Mouse (Mus musculus) heart, postnatal 0 days (tissue): ENCODE measurements around the gene Hist2h3c1. TPM values are rescaled to one million over a fixed set of nuclear protein-coding genes. Genes with fewer than 3 reads are reported as not detected.
"Not testable (repeated sequence)": the region's sequence is repeated elsewhere in the genome, so short reads cannot be mapped to it uniquely, and the experiment has no call there.

ENCODE experiments used
- ATAC-seq: fragments of 200-750 bp; cut with Nextera tagmentation; 2 replicates; pipeline ENCODE4 v1.8.0; 2017; ENCODE audit warnings: low read depth, moderate number of reproducible peaks, moderate library complexity; ENCODE audit not compliant: insufficient read depth
- DNase-seq: peaks from one replicate; pipeline ENCODE4 v3.0.0-alpha.2; 2016; ENCODE audit warnings: low spot score
- H3K27ac ChIP-seq: fragments of 300-500 bp; sonication (generic); 2 replicates; pipeline ENCODE4 v1.5.1; 2014; ENCODE audit warnings: low read depth, mild to moderate bottlenecking
- H3K27me3 ChIP-seq: fragments of 300-500 bp; sonication (generic); 2 replicates; pipeline ENCODE4 v1.6.1; 2014; ENCODE audit warnings: low read length, mixed read lengths; ENCODE audit not compliant: control insufficient read depth, insufficient read depth
- H3K36me3 ChIP-seq: fragments of 300-500 bp; sonication (generic); replicated peaks from 2 replicates; pipeline ENCODE4 v1.6.1; 2014; ENCODE audit warnings: low read length, mixed read lengths; ENCODE audit not compliant: control insufficient read depth, insufficient read depth
- H3K4me1 ChIP-seq: fragments of 300-500 bp; sonication (generic); 2 replicates; pipeline ENCODE4 v1.6.1; 2014; ENCODE audit warnings: antibody characterized with exemption; ENCODE audit not compliant: control insufficient read depth, insufficient read depth
- H3K4me2 ChIP-seq: fragments of 300-500 bp; sonication (generic); 2 replicates; pipeline ENCODE4 v1.6.1; 2014; ENCODE audit warnings: low read depth, mild to moderate bottlenecking, low read length, moderate library complexity
- H3K4me3 ChIP-seq: fragments of 300-500 bp; sonication (generic); 2 replicates; pipeline ENCODE4 v1.5.1; 2014; ENCODE audit warnings: low read depth, low read length
- H3K9ac ChIP-seq: fragments of 300-500 bp; sonication (generic); replicated peaks from 2 replicates; pipeline ENCODE4 v1.6.1; 2014; ENCODE audit warnings: low read depth, low read length, mixed read lengths
- H3K9me3 ChIP-seq: fragments of 300-500 bp; sonication (generic); replicated peaks from 2 replicates; pipeline ENCODE4 v1.6.1; 2016; ENCODE audit warnings: low read length; ENCODE audit not compliant: control insufficient read depth
- CTCF ChIP-seq: IDR thresholded peaks from 2 replicates; pipeline ENCODE4 v1.5.1; 2016; ENCODE audit warnings: antibody characterized with exemption, control low read depth, low read depth
- EP300 ChIP-seq: IDR thresholded peaks from 2 replicates; pipeline ENCODE4 v1.6.1; 2016; ENCODE audit warnings: antibody characterized with exemption, low read depth
- WGBS: fragments of 180-500 bp; shearing (Covaris S2); extraction: QIAGEN DNeasy Blood & Tissue Kit; methylation state at CpG from one replicate; pipeline ENCODE4 v1.1.7; 2014; 5-methylcytosine and 5-hydroxymethylcytosine counted together
- polyA plus RNA-seq: library from polyadenylated mRNA; unstranded; fragments of >200 nt; fragmentation: Nextera tagmentation; extraction: Ambion mirVana; gene quantifications from 2 replicates; pipeline ENCODE4 v1.2.1, GENCODE M21; 2015
- total RNA-seq: library from RNA; depleted of rRNA; stranded (reverse); fragments of >200 nt; gene quantifications from 2 replicates; pipeline ENCODE4 v1.2.3, GENCODE M21; 2014; ENCODE audit warnings: low replicate concordance

The Hist2h3c1 gene
- total and polyA plus RNA-seq, 2 experiments from 2014 or later, result 0.19 TPM; not detected in 1

DNA sequence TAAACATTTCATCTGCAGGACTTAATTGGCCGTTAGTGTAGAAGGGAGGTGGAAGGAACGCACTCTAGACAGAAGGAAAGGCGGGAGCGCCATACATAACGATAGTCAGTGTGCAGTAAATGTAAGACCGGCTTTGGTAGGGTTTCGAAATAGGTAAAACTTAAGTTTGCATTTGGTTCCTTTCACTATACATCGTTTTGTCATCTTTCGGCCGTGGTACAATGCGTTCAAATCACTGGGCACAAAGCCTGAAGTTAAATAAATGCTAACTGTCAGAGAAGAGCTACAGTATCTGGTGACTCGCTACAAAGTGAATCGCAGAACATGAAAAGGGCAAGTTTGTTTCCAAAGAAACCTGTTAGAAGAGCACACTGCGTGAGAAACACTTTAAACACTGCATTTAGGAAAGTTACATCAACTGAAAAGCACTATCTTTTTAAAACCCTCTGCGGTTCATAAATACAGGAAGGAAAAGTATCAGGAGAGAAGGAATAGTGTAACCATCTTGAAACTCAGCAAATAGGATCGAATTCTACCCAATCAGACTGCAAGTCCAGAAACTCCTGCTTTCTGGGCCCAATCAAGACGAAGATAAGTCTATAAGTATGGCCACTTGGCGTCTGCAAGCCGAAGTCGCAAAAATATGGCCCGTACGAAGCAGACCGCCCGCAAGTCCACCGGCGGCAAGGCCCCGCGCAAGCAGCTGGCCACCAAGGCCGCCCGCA lies 21.7 kb downstream of the Hist2h3c1 start, which contains the start of gene Hist2h3b:
Hist2h3b (plus strand) TSS at position 604 of the 725 bp plus-strand sequence.
- peaks cover 17% of the 10 kb centered on the region; the same call in 1 of the 2 replicates for H3K4me1 ChIP-seq
- H3K27me3 ChIP-seq, result no peaks in the 10 kb centered on the region
- no peaks in the 10 kb centered on the region for H3K9me3 ChIP-seq
- H3K9ac ChIP-seq, result peak within 1 kb of the TSS; percentile 60
- H3K4me2 ChIP-seq, result peak within 1 kb of the TSS; percentile 75
- ATAC-seq, result peak; percentile 45
- H3K4me3 ChIP-seq, result peak within 1 kb of the TSS; percentile 54
- no peaks in the 10 kb centered on the region for H3K36me3 ChIP-seq
- TF ChIP-seq CTCF, result no peak
- no peak for TF ChIP-seq EP300
- WGBS, result 29% methylated on average over 29 of the region's 30 CpGs
- peak; percentile 85 for DNase-seq
- peak within 1 kb of the TSS; percentile 95 for H3K27ac ChIP-seq

DNA sequence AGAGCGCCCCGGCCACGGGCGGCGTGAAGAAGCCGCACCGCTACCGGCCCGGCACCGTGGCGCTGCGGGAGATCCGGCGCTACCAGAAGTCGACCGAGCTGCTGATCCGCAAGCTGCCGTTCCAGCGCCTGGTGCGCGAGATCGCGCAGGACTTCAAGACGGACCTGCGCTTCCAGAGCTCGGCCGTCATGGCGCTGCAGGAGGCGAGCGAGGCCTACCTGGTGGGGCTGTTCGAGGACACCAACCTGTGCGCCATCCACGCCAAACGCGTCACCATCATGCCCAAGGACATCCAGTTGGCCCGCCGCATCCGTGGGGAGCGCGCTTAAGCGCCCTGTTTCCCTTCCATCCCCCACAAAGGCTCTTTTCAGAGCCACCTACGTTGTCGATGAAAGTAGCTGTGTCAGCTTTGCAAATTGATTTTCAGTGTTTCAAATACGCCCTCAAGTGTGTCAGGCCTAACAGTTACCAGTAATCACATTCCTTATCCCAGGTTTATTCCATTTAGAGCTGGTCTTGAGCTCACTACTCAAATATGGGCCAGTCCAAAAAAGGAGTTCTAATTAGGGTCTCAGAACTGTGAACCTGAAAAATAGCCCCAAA lies 22.4 kb downstream of the Hist2h3c1 start:
- Histone ChIP-seq H3K4me1 (peaks cover 17% of the 10 kb centered on the region; the same call in 1 of the 2 replicates), H3K27ac (peak overlapping the region; percentile 95), H3K4me2 (peak overlapping the region; percentile 75), H3K9ac (peak overlapping the region; percentile 60), H3K4me3 (peak overlapping the region; percentile 54)
- ATAC-seq, result peak; percentile 30
- H3K27me3 ChIP-seq, DNase-seq, H3K36me3 ChIP-seq, H3K9me3 ChIP-seq: not testable (repeated sequence)
- 2% methylated on average over 9 of the region's 44 CpGs for WGBS

DNA sequence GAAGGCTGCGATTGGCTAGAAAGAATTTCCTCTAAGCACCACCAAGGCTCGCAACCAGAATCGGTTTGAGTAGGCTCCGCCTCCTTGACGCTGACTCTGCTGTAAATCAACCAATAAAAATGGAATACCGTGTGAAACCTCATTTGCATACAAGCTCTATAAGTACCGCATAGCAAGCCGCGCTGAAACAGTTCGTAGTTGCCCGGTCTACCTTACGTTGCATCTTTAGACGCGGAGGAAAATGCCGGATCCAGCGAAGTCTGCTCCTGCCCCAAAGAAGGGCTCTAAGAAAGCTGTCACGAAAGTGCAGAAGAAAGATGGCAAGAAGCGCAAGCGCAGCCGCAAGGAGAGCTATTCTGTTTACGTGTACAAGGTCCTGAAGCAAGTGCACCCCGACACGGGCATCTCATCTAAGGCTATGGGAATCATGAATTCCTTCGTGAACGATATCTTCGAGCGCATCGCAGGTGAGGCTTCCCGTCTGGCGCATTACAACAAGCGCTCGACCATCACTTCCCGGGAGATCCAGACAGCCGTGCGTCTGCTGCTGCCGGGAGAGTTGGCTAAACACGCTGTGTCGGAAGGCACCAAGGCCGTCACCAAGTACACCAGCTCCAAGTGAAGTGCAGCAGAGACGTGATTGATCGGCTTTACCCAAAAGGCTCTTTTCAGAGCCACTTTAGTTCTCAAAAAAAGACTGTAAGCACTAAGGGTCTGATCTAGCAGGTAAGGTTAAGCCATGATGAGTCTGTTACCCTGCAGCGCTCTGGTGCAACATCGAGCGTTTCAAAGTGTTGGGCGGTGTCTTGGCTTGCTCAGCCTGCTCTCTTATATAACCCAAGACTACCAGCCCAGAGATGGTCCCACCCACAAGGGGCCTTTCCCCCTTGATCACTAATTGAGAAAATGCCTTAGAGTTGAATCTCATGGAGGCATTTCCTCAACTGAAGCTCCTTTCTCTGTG lies 23.3 kb downstream of the Hist2h3c1 start, which contains the start of gene Hist2h2bb:
Hist2h2bb (plus strand) TSS at position 242 of the 964 bp plus-strand sequence.
- peak; percentile 98 for DNase-seq
- no peak for TF ChIP-seq EP300
- WGBS, result 2% methylated on average over 45 of the region's 45 CpGs

DNA sequence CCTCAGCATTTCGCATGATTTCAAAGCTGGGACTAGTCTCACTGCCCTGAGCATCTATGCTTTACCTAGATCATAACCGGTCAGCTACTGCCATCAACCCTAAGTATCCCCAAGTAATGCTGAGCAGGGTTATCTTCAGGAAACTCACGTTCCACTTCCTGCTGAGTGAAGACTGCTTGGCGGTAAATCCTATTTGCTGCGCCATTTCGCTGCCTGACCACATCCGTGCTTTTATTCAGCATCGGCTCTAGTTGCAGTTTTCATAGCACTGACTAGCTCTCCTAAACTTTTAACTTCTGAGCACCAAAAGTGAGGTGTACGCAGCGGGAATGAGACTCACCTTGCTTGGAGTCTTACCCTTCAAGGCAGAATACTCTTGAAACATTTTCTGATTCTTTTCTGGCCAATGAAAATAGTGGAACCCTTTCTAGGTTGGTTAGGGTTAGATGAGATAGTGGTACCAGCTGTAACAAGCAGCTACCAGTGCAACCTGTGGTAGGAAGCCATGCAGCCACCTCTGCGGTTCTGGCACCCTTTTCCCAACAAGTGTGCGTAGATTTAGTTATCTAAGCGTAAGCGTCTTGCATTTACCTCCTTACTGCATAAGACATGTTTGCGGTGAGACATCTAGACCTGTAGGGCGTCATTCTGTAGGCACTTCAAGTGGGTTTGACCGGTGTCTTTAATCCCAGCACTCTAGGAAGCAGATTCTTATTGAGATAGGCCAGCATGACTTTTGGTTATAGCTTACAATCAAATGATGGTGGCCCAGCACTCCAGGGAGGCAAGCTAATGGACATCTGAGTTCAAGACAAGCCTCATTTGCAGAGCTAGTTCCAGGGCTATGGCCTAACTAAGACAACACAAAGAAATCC lies 27.3 kb downstream of the Hist2h3c1 start:
- no peak overlapping the region for H3K4me3 ChIP-seq
- 77% methylated on average over 17 of the region's 17 CpGs for WGBS
- DNase-seq, result no peak

More for the DNA sequence above, 23.3 kb downstream of the Hist2h3c1 start, which contains the start of gene Hist2h2bb:
- H3K9ac ChIP-seq, result peak within 1 kb of the TSS; percentile 60
- peaks cover 8% of the 10 kb centered on the region; the same call in 1 of the 2 replicates for H3K4me1 ChIP-seq
- ATAC-seq, result peak; percentile 95
- no peaks in the 10 kb centered on the region for H3K9me3 ChIP-seq
- H3K27ac ChIP-seq, result peak within 1 kb of the TSS; percentile 95
- H3K36me3 ChIP-seq, result no peaks in the 10 kb centered on the region
- peak within 1 kb of the TSS; percentile 75 for H3K4me2 ChIP-seq
- H3K4me3 ChIP-seq, result peak within 1 kb of the TSS; percentile 54
- no peaks in the 10 kb centered on the region for H3K27me3 ChIP-seq

More for the DNA sequence above, 27.3 kb downstream of the Hist2h3c1 start:
- Histone ChIP-seq H3K36me3 (no peaks in the 10 kb centered on the region), H3K4me1 (no peaks in the 10 kb centered on the region), H3K9me3 (no peaks in the 10 kb centered on the region), H3K4me2 (no peak overlapping the region), H3K27ac (no peak overlapping the region), H3K9ac (no peak overlapping the region), H3K27me3 (no peaks in the 10 kb centered on the region)
- TF ChIP-seq CTCF (no peak), EP300 (no peak)
- no peak for ATAC-seq
